Mouse (Mus musculus) bone marrow, adult 2 months (tissue): ENCODE data around the gene Gm11172.

Experiments
- CTCF ChIP-seq: fragments of 200-500 bp; IDR thresholded peaks from 2 replicates; pipeline ENCODE4 v1.5.1; 2011; ENCODE audit warnings: low read length, control low read depth; ENCODE audit not compliant: control insufficient read depth, insufficient read depth
- POLR2A ChIP-seq: fragments of 200-500 bp; IDR thresholded peaks from 2 replicates; pipeline ENCODE4 v1.6.1; 2011; ENCODE audit warnings: low read depth, mild to moderate bottlenecking, control low read depth, low read length, borderline replicate concordance; ENCODE audit not compliant: control insufficient read depth

- no peak for TF ChIP-seq CTCF
- no peak for TF ChIP-seq POLR2A
These were observed 25.8 kb upstream of the Gm11172 start for GRCm38 (mm10) chr16:10786782-10787547.
